Mouse (Mus musculus) MEL (cell line): ENCODE data around the gene Htatsf1.

Experiments used
- CHD1 ChIP-seq: IDR thresholded peaks from 2 replicates; pipeline ENCODE4 v1.6.1; 2012; ENCODE audit warnings: low read depth, mild to moderate bottlenecking, inconsistent platforms, low read length, improper control_type of control experiment
- E2F4 ChIP-seq: IDR thresholded peaks from 2 replicates; pipeline ENCODE4 v1.6.1; 2011; ENCODE audit warnings: low read depth, low read length, improper control_type of control experiment, borderline replicate concordance
- HCFC1 ChIP-seq: IDR thresholded peaks from 2 replicates; pipeline ENCODE4 v1.6.1; 2012; ENCODE audit warnings: low read depth, mild to moderate bottlenecking, inconsistent platforms, low read length, improper control_type of control experiment, moderate library complexity
- MAX ChIP-seq: IDR thresholded peaks from 2 replicates; pipeline ENCODE4 v1.6.1; 2011; ENCODE audit warnings: low read length, improper control_type of control experiment
- MEF2A ChIP-seq: IDR thresholded peaks from 2 replicates; pipeline ENCODE4 v1.6.1; 2014; ENCODE audit warnings: low read depth, mild to moderate bottlenecking, inconsistent platforms, low read length, improper control_type of control experiment; ENCODE audit not compliant: poor library complexity, insufficient replicate concordance, severe bottlenecking; ENCODE audit errors: extremely low read depth
- POLR2A ChIP-seq, 2 experiments: IDR thresholded peaks; 2 replicates each; pipeline ENCODE4 v1.6.1; 2011 to 2012; ENCODE audit warnings: low read length in 2 of 2, mild to moderate bottlenecking in 2 of 2, control low read depth in 1 of 2, improper control_type of control experiment in 1 of 2, low read depth in 1 of 2, moderate library complexity in 1 of 2; ENCODE audit not compliant: control insufficient read depth in 1 of 2, insufficient read depth in 1 of 2, poor library complexity in 1 of 2
- USF1 ChIP-seq: IDR thresholded peaks from 2 replicates; pipeline ENCODE4 v1.6.1; 2014; ENCODE audit warnings: low read depth, mild to moderate bottlenecking, inconsistent platforms, low read length, improper control_type of control experiment, moderate library complexity
- USF2 ChIP-seq, 2 experiments: IDR thresholded peaks; 2 replicates each; pipeline ENCODE4 v1.6.1; 2011 to 2012; ENCODE audit warnings: improper control_type of control experiment in 2 of 2, low read length in 2 of 2, borderline replicate concordance in 1 of 2, inconsistent platforms in 1 of 2, low read depth in 1 of 2, mild to moderate bottlenecking in 1 of 2; ENCODE audit not compliant: insufficient read depth in 1 of 2
- ZMIZ1 ChIP-seq: IDR thresholded peaks from 2 replicates; pipeline ENCODE4 v1.6.1; 2012; ENCODE audit warnings: low read depth, mild to moderate bottlenecking, inconsistent platforms, low read length, improper control_type of control experiment, moderate library complexity

DNA sequence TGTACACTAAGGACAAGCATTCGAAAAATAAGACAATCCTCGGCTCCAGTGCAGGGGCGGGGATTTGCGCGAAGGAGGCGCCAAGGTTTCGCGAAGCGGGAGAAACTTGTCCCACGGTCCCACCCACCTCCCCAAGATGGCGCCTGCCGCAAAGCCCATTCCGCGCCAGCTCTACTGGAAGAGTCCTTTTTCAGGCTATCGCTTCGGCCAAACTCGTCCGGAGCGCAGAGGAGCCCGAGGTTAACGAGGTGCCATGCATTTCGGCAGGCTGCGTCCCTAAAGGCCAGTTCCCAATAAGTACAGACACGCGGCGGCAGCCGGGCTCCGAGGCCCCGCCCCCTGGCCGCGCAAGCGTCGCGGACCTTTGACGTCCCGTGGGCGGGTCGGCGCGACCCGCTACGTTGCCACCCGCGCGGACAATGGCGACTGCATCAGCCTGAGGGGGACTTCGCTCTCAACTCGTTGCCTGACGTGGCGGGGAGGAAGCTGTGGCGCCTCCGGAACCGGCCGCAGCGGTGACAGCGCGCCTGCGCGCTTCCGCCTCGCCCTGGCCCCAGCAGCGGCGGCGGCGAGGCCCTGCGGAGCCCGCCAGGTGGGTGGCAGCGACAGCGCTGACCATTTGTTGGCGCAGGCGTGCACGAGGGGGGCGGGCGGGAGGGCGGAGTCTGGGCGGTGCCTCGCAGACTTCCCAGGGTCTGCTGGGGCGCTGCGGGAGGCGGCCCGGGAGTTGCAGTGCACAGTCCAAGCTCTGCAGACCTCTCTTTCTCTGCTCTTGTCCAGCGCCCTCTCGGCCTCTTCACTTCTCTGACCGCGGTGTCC, at the start of gene Htatsf1:
- peak; percentile 80 for TF ChIP-seq HCFC1
- no peak for TF ChIP-seq USF2 (IDR thresholded peaks at IDR 0.05; ENCODE audit: borderline replicate concordance in 1 of 2, insufficient read depth in 1 of 2, low read depth in 1 of 2, low read length in 2 of 2)
- peak; percentile 74; the same call in 1 of the 2 replicates for TF ChIP-seq E2F4
- TF ChIP-seq ZMIZ1 = no peak
- no peak for TF ChIP-seq MAX
- no peak for TF ChIP-seq USF1
- no peak for TF ChIP-seq CHD1
- peak in 1 of 2 experiments; percentile 63; a peak in 1 of 4 replicates for TF ChIP-seq POLR2A (IDR thresholded peaks at IDR 0.05; ENCODE audit: control insufficient read depth in 1 of 2, insufficient read depth in 1 of 2, low read depth in 1 of 2, low read length in 2 of 2, poor library complexity in 1 of 2)
- TF ChIP-seq MEF2A = no peak
